Mouse (Mus musculus) heart, embryonic 14.5 days (tissue): ENCODE measurements at regions not wholly inside any gene's neighbourhood (a gene's known extent, or its start where the extent isn't known, plus 50 kb on each side); places are given as distances from the start of the nearest gene placed in this dataset.

Source experiments
- ATAC-seq: fragments of 200-750 bp; cut with Nextera tagmentation; 2 replicates; pipeline ENCODE4 v1.8.0; 2017; ENCODE audit warnings: low read depth, moderate TSS enrichment; ENCODE audit not compliant: insufficient number of reproducible peaks, insufficient read depth, low FRiP score
- H3K27ac ChIP-seq, 2 experiments: fragments of 200-500 bp in 1 of 2; fragments of 300-500 bp in 1 of 2; sonication (generic) in 1 of 2; replicated peaks in 1 of 2; 2 replicates each; pipeline ENCODE4 v1.5.1; 2012 to 2014; ENCODE audit warnings: low read depth in 2 of 2, low read length in 2 of 2, control low read depth in 1 of 2, mild to moderate bottlenecking in 1 of 2, mixed read lengths in 1 of 2; ENCODE audit not compliant: control insufficient read depth in 1 of 2, insufficient read depth in 1 of 2
- H3K27me3 ChIP-seq: fragments of 300-500 bp; sonication (generic); 2 replicates; pipeline ENCODE4 v1.6.1; 2014; ENCODE audit warnings: mild to moderate bottlenecking, low read length, control low read depth; ENCODE audit not compliant: control insufficient read depth, insufficient read depth
- H3K36me3 ChIP-seq: fragments of 300-500 bp; sonication (generic); 2 replicates; pipeline ENCODE4 v1.6.1; 2014; ENCODE audit warnings: mild to moderate bottlenecking, control low read depth, low read length, mixed read lengths; ENCODE audit not compliant: control insufficient read depth, insufficient read depth
- H3K4me1 ChIP-seq, 2 experiments: fragments of 200-500 bp in 1 of 2; fragments of 300-500 bp in 1 of 2; sonication (generic) in 1 of 2; 2 replicates each; pipeline ENCODE4 v1.6.1; 2012 to 2014; ENCODE audit warnings: low read length in 2 of 2, control low read depth in 1 of 2, mixed read lengths in 1 of 2; ENCODE audit not compliant: control insufficient read depth in 2 of 2, insufficient read depth in 2 of 2
- H3K4me2 ChIP-seq: fragments of 300-500 bp; sonication (generic); 2 replicates; pipeline ENCODE4 v1.6.1; 2014; ENCODE audit warnings: mild to moderate bottlenecking, low read length
- H3K4me3 ChIP-seq, 2 experiments: fragments of 200-500 bp in 1 of 2; fragments of 300-500 bp in 1 of 2; sonication (generic) in 1 of 2; 2 replicates each; pipeline ENCODE4 v1.5.1; 2012 to 2014; ENCODE audit warnings: low read length in 2 of 2, mild to moderate bottlenecking in 2 of 2, control low read depth in 1 of 2, low read depth in 1 of 2, moderate library complexity in 1 of 2; ENCODE audit not compliant: control insufficient read depth in 1 of 2, insufficient read depth in 1 of 2
- H3K9ac ChIP-seq: fragments of 300-500 bp; sonication (generic); 2 replicates; pipeline ENCODE4 v1.6.1; 2014; ENCODE audit warnings: mild to moderate bottlenecking, low read length
- H3K9me3 ChIP-seq: fragments of 300-500 bp; sonication (generic); 2 replicates; pipeline ENCODE4 v1.6.1; 2016; ENCODE audit warnings: low read length, control low read depth; ENCODE audit not compliant: control insufficient read depth
- WGBS: fragments of 180-500 bp; shearing (Covaris S2); extraction: QIAGEN DNeasy Blood & Tissue Kit; methylation state at CpG from one replicate; pipeline ENCODE4 v1.1.7; 2014; 5-methylcytosine and 5-hydroxymethylcytosine counted together

- no peak for ATAC-seq
- Histone ChIP-seq H3K9ac (no peak overlapping the region), H3K36me3 (no peaks in the 10 kb centered on the region), H3K27me3 (no peaks in the 10 kb centered on the region), H3K27ac (no peak overlapping the region), H3K9me3 (peaks cover 6% of the 10 kb centered on the region; the same call in 1 of the 2 replicates), H3K4me3 (no peak overlapping the region), H3K4me2 (no peak overlapping the region), H3K4me1 (no peaks in the 10 kb centered on the region; a peak in 1 of 4 replicates)
- 80% methylated on average over 6 of the region's 6 CpGs for WGBS
Observed at GRCm38 (mm10) chr3:58234846-58235630, 179.5 kb upstream of the Tsc22d2 start.

- no peak overlapping the region for H3K4me3 ChIP-seq
- H3K27ac ChIP-seq = no peak overlapping the region
- no peaks in the 10 kb centered on the region; a peak in 1 of 4 replicates for H3K4me1 ChIP-seq
- H3K9ac ChIP-seq = no peak overlapping the region
- no peak overlapping the region for H3K4me2 ChIP-seq
- H3K9me3 ChIP-seq = peaks cover 6% of the 10 kb centered on the region; the same call in 1 of the 2 replicates
- no peaks in the 10 kb centered on the region for H3K36me3 ChIP-seq
- no peak for ATAC-seq
- H3K27me3 ChIP-seq = no peaks in the 10 kb centered on the region
Observed at GRCm38 (mm10) chr3:58238111-58238510, 176.4 kb upstream of the Tsc22d2 start.

GRCm38 (mm10) chr3:58240775-58241174, 173.7 kb upstream of the Tsc22d2 start:
- Histone ChIP-seq H3K9me3 (peaks cover 6% of the 10 kb centered on the region; the same call in 1 of the 2 replicates), H3K4me1 (no peaks in the 10 kb centered on the region; a peak in 1 of 4 replicates), H3K36me3 (no peaks in the 10 kb centered on the region), H3K27ac (no peak overlapping the region), H3K27me3 (no peaks in the 10 kb centered on the region), H3K4me2 (no peak overlapping the region), H3K4me3 (no peak overlapping the region), H3K9ac (no peak overlapping the region)
- WGBS = 37% methylated on average over 4 of the region's 4 CpGs
- no peak; the same call in 1 of the 2 replicates for ATAC-seq

GRCm38 (mm10) chr3:58245361-58245760, 169.2 kb upstream of the Tsc22d2 start:
- H3K27me3 ChIP-seq = no peaks in the 10 kb centered on the region
- H3K4me1 ChIP-seq = no peaks in the 10 kb centered on the region
- H3K27ac ChIP-seq = no peak overlapping the region
- H3K4me3 ChIP-seq = no peak overlapping the region
- H3K9ac ChIP-seq = no peak overlapping the region
- no peak overlapping the region for H3K4me2 ChIP-seq
- H3K9me3 ChIP-seq = no peaks in the 10 kb centered on the region
- ATAC-seq = no peak
- WGBS = 56% methylated on average over 5 of the region's 5 CpGs
- H3K36me3 ChIP-seq = no peaks in the 10 kb centered on the region

GRCm38 (mm10) chr3:58247989-58248388, 166.5 kb upstream of the Tsc22d2 start:
- H3K27me3 ChIP-seq = no peaks in the 10 kb centered on the region
- H3K27ac ChIP-seq = no peak overlapping the region
- H3K9ac ChIP-seq = no peak overlapping the region
- H3K4me1 ChIP-seq = no peaks in the 10 kb centered on the region
- H3K4me2 ChIP-seq = no peak overlapping the region
- 84% methylated on average over 2 of the region's 2 CpGs for WGBS
- H3K9me3 ChIP-seq = no peaks in the 10 kb centered on the region
- H3K36me3 ChIP-seq = no peaks in the 10 kb centered on the region
- no peak overlapping the region for H3K4me3 ChIP-seq
- no peak for ATAC-seq

GRCm38 (mm10) chr3:58253942-58254341, 160.6 kb upstream of the Tsc22d2 start:
- H3K4me3 ChIP-seq = no peak overlapping the region
- H3K36me3 ChIP-seq = no peaks in the 10 kb centered on the region
- WGBS = 33% methylated on average over 8 of the region's 8 CpGs
- peak; percentile 21; the same call in 1 of the 2 replicates for ATAC-seq
- no peaks in the 10 kb centered on the region for H3K9me3 ChIP-seq
- H3K4me2 ChIP-seq = no peak overlapping the region
- no peaks in the 10 kb centered on the region for H3K27me3 ChIP-seq
- H3K4me1 ChIP-seq = peaks cover 2 to 11% of the 10 kb centered on the region in 2 experiments; a peak in 3 of 4 replicates
- no peak overlapping the region for H3K9ac ChIP-seq
- H3K27ac ChIP-seq = no peak overlapping the region

GRCm38 (mm10) chr3:58267606-58268325, 146.7 kb upstream of the Tsc22d2 start:
- no peak overlapping the region for H3K4me3 ChIP-seq
- no peak overlapping the region for H3K9ac ChIP-seq
- 47% methylated on average over 14 of the region's 14 CpGs for WGBS
- no peak for ATAC-seq
- no peak overlapping the region for H3K4me2 ChIP-seq
- no peaks in the 10 kb centered on the region for H3K27me3 ChIP-seq
- no peaks in the 10 kb centered on the region for H3K36me3 ChIP-seq
- H3K4me1 ChIP-seq = 0 out of 4 replicates have a peak, but pooled peaks cover 0 to 3% of the 10 kb centered on the region in 2 experiments
- H3K27ac ChIP-seq = no peak overlapping the region
- H3K9me3 ChIP-seq = no peaks in the 10 kb centered on the region
